Mouse (Mus musculus) stomach, postnatal 0 days (tissue): ENCODE measurements around the gene Pdzk1ip1.

Experiments
- CTCF ChIP-seq: IDR thresholded peaks from 2 replicates; pipeline ENCODE4 v1.5.1; 2016; ENCODE audit warnings: antibody characterized with exemption, low read depth, mild to moderate bottlenecking, moderate library complexity
- EP300 ChIP-seq: optimal IDR thresholded peaks from 2 replicates; pipeline ENCODE3; 2016; ENCODE audit warnings: antibody characterized with exemption

GRCm38 (mm10) chr4:115119642-115120041, 31.1 kb downstream of the Pdzk1ip1 start:
- TF ChIP-seq CTCF (no peak), EP300 (no peak)
